Mouse (Mus musculus) kidney, embryonic 14.5 days (tissue): Measurements from ENCODE around the gene Ttll13. TPM values are rescaled to one million over a fixed set of nuclear protein-coding genes. Genes with fewer than 3 reads are reported as not detected.
A peak's percentile ranks its signal among the peaks of the same experiment; 100 is the strongest.

ENCODE experiments used
- ATAC-seq: fragments of 200-750 bp; cut with Nextera tagmentation; 2 replicates; pipeline ENCODE4 v1.8.0; 2017; ENCODE audit warnings: moderate number of reproducible peaks, mild to moderate bottlenecking, moderate TSS enrichment, moderate library complexity; ENCODE audit not compliant: low FRiP score, low TSS enrichment
- H3K27ac ChIP-seq: fragments of 300-500 bp; sonication (generic); 2 replicates; pipeline ENCODE4 v1.5.1; 2014; ENCODE audit warnings: low read depth, mild to moderate bottlenecking, low read length, moderate library complexity, mixed read lengths
- H3K27me3 ChIP-seq: fragments of 300-500 bp; sonication (generic); 2 replicates; pipeline ENCODE4 v1.6.1; 2014; ENCODE audit warnings: mild to moderate bottlenecking, low read length; ENCODE audit not compliant: control insufficient read depth, insufficient read depth
- H3K36me3 ChIP-seq: fragments of 300-500 bp; sonication (generic); 2 replicates; pipeline ENCODE4 v1.6.1; 2014; ENCODE audit warnings: low read length, mixed read lengths; ENCODE audit not compliant: control insufficient read depth, insufficient read depth
- H3K4me1 ChIP-seq: fragments of 300-500 bp; sonication (generic); 2 replicates; pipeline ENCODE4 v1.6.1; 2014; ENCODE audit warnings: low read length, mixed read lengths; ENCODE audit not compliant: control insufficient read depth, insufficient read depth
- H3K4me2 ChIP-seq: fragments of 300-500 bp; sonication (generic); replicated peaks from 2 replicates; pipeline ENCODE4 v1.6.1; 2014; ENCODE audit warnings: low read depth, mild to moderate bottlenecking, low read length
- H3K4me3 ChIP-seq: fragments of 300-500 bp; sonication (generic); 2 replicates; pipeline ENCODE4 v1.5.1; 2014; ENCODE audit warnings: mild to moderate bottlenecking, low read length
- H3K9ac ChIP-seq: fragments of 300-500 bp; sonication (generic); 2 replicates; pipeline ENCODE4 v1.6.1; 2014; ENCODE audit warnings: low read depth, mild to moderate bottlenecking, low read length, moderate library complexity
- H3K9me3 ChIP-seq: fragments of 300-500 bp; sonication (generic); 2 replicates; pipeline ENCODE4 v1.6.1; 2016; ENCODE audit warnings: low read length; ENCODE audit not compliant: control insufficient read depth
- WGBS: fragments of 180-500 bp; shearing (Covaris S2); extraction: QIAGEN DNeasy Blood & Tissue Kit; methylation state at CpG from one replicate; pipeline ENCODE4 v1.1.7; 2014; 5-methylcytosine and 5-hydroxymethylcytosine counted together
- polyA plus RNA-seq: library from polyadenylated mRNA; unstranded; fragments of >200 nt; fragmentation: Nextera tagmentation; extraction: Ambion mirVana; gene quantifications from 2 replicates; pipeline ENCODE4 v1.2.1, GENCODE M21; 2014

Gene Ttll13
- polyA plus RNA-seq, 1 experiment from 2014 or later, result 1.7 TPM

DNA sequence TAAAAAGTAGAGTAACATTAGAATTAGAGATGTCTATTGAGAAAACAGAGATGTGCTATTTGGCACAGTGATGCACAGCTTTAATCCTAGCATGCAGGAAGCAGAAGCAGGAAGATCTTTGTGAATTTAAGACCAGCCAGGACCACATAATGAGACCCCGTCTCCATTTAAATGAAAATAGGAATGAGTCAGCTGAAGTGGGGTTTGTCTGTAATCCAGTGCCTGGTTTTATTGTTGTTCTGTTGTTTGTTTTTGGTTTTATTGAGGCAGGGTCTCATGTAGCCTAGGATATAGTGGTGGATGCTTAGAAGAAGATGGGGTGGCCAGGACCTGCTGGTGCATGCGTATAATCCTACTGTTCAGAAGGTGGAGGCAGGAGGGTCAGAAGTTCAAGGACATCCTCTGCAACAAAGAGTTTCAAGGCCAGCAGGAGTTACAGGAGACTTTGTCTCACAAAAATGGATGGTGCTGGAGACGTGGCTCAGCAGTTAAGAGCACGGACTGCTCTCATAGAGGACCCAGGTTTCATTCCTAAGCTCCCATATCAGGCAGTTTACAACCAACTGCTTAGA lies 24.9 kb upstream of the Ttll13 start:
- Histone ChIP-seq H3K27ac (no peak overlapping the region), H3K36me3 (peaks cover 85% of the 10 kb centered on the region), H3K27me3 (no peaks in the 10 kb centered on the region), H3K4me3 (no peak overlapping the region), H3K9me3 (no peaks in the 10 kb centered on the region), H3K9ac (no peak overlapping the region), H3K4me2 (no peak overlapping the region), H3K4me1 (no peaks in the 10 kb centered on the region)
- WGBS, result 86% methylated on average over 4 of the region's 4 CpGs
- no peak for ATAC-seq

DNA sequence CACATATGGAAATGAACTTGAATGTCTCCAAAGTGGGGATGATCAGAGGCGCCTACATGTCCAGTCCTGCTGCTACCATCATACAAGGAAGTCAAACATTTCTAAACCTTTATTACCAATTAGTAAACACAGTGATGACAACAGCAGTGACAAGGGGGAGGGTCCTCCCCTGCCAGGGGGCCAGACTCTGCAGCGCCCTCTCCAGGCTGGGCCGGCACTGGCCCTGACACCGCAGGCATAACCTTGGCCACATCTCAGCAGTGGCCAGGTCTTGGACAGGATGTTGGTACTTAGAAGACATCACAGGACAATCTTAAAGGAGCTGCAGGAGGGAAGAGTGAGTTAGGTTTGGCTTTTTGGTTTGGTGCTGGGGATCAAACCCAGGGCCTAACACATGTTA lies 19.1 kb upstream of the Ttll13 start:
- Histone ChIP-seq H3K27me3 (no peaks in the 10 kb centered on the region), H3K4me1 (peaks cover 14% of the 10 kb centered on the region; the same call in 1 of the 2 replicates), H3K27ac (no peak overlapping the region), H3K9ac (no peak overlapping the region), H3K4me2 (no peak overlapping the region), H3K4me3 (no peak overlapping the region), H3K36me3 (peaks cover 47% of the 10 kb centered on the region), H3K9me3 (no peaks in the 10 kb centered on the region)
- ATAC-seq, result no peak
- 97% methylated on average over 4 of the region's 4 CpGs for WGBS

DNA sequence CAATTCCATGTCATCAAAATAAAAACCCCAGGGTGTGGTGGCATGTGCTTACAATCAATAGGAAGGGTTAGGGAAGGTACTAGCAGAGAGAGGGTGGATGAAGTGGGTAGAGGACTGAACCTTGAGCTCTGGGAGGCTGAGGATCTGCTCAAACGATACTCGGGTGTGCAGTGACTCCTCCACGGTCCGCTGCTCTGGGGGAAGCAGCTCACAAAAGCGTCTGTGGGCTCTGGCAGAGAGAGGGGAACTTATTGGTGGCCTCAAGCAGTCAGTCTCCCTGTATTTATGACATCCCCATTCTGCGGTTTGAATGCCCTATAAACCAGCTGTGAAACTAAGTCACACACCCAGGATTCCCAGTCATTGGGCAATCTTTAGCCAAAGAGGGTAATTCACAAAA lies 16.0 kb upstream of the Ttll13 start:
- no peak overlapping the region for H3K9ac ChIP-seq

DNA sequence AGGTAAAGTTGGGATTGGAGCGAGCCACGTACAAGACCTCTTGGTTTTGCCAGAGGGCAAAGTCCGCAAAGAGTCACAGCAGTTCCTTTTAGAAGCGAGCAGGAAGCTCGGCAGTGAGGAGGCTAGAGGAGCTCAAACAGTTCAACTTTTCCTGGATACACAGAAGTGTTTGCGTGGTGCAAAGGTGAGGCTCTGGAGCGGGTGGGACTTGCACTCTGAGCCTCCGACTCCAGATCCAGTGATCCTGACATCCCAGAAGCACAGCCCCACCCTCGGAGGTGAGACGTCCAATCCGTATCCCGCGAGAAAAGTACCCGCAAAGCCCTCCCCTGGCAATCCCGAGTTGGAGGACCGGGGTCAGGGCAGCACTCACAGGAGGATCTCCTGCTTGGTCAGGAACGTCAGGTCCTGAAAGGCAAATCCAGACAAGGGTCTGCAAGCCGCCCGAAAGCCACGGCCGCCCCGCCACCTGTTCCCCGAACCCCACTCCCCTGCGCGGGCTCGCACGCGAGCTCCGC lies 14.1 kb upstream of the Ttll13 start:
- peaks cover 15% of the 10 kb centered on the region for H3K36me3 ChIP-seq
- H3K9ac ChIP-seq, result peak overlapping the region; percentile 51

More for the DNA sequence above, 16.0 kb upstream of the Ttll13 start:
- Histone ChIP-seq H3K4me1 (peaks cover 14% of the 10 kb centered on the region; the same call in 1 of the 2 replicates), H3K4me3 (no peak overlapping the region), H3K27ac (no peak overlapping the region), H3K27me3 (no peaks in the 10 kb centered on the region), H3K4me2 (no peak overlapping the region), H3K36me3 (peaks cover 22% of the 10 kb centered on the region), H3K9me3 (no peaks in the 10 kb centered on the region)
- WGBS, result 17% methylated on average over 6 of the region's 6 CpGs
- ATAC-seq, result no peak

DNA sequence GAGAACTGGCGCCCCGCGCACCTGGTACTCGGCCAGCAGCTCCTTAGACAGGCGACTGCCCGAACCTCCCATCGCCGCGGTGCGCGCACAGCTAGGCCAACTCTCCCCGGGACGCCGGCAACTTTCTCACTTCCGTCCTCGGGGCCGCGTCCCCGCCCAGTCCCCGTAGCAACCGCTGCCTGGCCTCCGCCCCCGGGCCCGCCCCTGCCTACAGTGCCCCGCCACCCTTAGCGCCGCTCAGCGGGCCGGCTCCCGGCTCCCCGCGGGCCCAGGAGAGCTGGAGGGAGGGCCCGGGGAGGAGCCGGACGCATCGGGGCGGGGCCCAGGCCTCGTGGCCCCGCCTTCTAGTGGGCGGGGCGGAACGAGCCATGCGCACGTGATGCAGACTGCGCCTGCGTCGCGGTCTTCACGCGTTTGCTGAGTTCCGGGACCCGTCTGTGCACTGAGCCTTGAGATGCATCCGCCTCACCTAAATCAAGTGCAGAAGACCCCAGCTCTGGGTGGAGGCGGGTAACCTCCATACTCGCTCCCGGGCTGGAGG lies 13.6 kb upstream of the Ttll13 start, which contains the start of the genes Cib1 and Gdpgp1:
Gene Cib1, minus strand, starts transcription at position 325 of the 541 bp plus-strand sequence.
Gene Gdpgp1, plus strand, starts transcription at position 377 of the 541 bp plus-strand sequence.
- Histone ChIP-seq H3K9me3 (no peaks in the 10 kb centered on the region), H3K4me3 (peak within 1 kb of the TSS; percentile 55), H3K4me2 (peak within 1 kb of the TSS; percentile 60), H3K27ac (peak within 1 kb of the TSS; percentile 32; the same call in 1 of the 2 replicates), H3K9ac (peak within 1 kb of the TSS; percentile 51), H3K27me3 (no peaks in the 10 kb centered on the region), H3K36me3 (peaks cover 9% of the 10 kb centered on the region; the same call in 1 of the 2 replicates), H3K4me1 (peaks cover 14% of the 10 kb centered on the region; the same call in 1 of the 2 replicates)
- WGBS, result under 1% methylated on average over 47 of the region's 56 CpGs
- ATAC-seq, result peak; percentile 99

More for the DNA sequence above, 14.1 kb upstream of the Ttll13 start:
- peak; percentile 46 for ATAC-seq
- peaks cover 14% of the 10 kb centered on the region; the same call in 1 of the 2 replicates for H3K4me1 ChIP-seq
- H3K27ac ChIP-seq, result peak overlapping the region; percentile 13; the same call in 1 of the 2 replicates
- peak overlapping the region; percentile 55 for H3K4me3 ChIP-seq
- no peaks in the 10 kb centered on the region for H3K9me3 ChIP-seq
- WGBS, result 1% methylated on average over 29 of the region's 29 CpGs
- no peaks in the 10 kb centered on the region for H3K27me3 ChIP-seq
- H3K4me2 ChIP-seq, result peak overlapping the region; percentile 60

DNA sequence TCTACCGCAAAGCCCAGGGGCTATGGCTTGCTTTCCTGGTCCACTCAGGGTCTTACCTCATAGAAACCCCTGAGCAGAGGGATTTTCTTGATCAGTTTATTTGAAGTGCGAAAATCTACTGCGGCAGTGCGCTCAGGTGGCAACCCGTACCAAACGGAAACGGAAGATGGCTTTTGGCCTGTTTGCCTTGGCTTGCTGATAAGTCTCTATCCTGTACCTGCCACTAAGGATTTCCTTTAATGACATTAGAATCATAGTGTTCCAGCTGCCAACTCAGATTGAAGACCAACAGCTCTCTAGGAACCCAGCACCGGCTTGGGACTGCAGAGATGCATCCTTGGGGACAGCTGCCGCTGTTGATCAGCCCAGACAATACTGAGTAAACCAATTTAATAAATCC lies 12.4 kb upstream of the Ttll13 start:
- peaks cover 6% of the 10 kb centered on the region for H3K36me3 ChIP-seq
- peaks cover 14% of the 10 kb centered on the region; the same call in 1 of the 2 replicates for H3K4me1 ChIP-seq
- H3K27me3 ChIP-seq, result no peaks in the 10 kb centered on the region
- H3K9ac ChIP-seq, result no peak overlapping the region
- H3K4me2 ChIP-seq, result peak overlapping the region; percentile 60; the same call in 1 of the 2 replicates
- WGBS, result 73% methylated on average over 9 of the region's 9 CpGs
- peak overlapping the region; percentile 55; the same call in 1 of the 2 replicates for H3K4me3 ChIP-seq
- H3K27ac ChIP-seq, result no peak overlapping the region
- no peaks in the 10 kb centered on the region for H3K9me3 ChIP-seq
- ATAC-seq, result no peak

DNA sequence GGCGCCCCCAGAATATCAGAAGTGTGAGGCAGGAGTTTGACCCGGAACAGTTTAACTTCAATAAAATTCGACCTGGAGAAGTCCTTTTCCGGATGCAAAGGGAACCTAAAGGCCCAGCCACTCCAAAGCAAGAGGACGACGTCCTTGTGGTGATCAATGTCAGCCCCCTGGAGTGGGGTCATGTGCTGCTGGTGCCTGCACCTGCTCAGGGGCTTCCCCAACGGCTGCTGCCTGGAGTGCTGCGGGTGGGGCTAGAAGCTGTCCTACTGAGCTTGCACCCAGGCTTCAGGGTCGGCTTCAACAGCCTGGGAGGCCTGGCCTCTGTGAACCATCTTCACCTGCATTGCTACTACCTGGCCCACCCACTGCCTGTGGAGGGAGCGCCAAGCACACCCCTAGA lies 7.6 kb upstream of the Ttll13 start:
- Histone ChIP-seq H3K27ac (no peak overlapping the region), H3K4me2 (no peak overlapping the region), H3K9me3 (no peaks in the 10 kb centered on the region), H3K9ac (no peak overlapping the region), H3K4me3 (no peak overlapping the region), H3K36me3 (peaks cover 19% of the 10 kb centered on the region), H3K27me3 (no peaks in the 10 kb centered on the region), H3K4me1 (no peaks in the 10 kb centered on the region)
- ATAC-seq, result no peak
- WGBS, result 92% methylated on average over 10 of the region's 10 CpGs

DNA sequence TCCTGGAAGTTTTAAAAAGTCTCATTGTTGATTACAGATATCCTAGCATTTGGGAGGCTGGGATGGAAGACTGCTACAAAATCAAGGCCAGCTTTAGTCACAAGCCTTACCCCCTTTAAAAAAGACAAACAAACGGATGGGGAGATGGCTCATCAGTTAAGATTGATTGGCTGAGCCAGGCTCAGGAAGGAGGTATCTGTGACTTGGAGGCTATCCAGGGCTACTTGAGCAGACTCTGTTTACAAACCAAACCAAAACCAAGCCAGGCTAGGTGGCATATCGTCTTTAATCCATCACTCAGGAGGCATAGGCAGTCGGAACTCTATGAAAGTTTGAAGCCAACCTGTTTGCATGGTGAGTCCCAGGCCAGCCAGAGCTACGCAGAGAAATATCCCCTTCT lies 4.5 kb upstream of the Ttll13 start:
- ATAC-seq, result no peak
- no peaks in the 10 kb centered on the region for H3K27me3 ChIP-seq
- 84% methylated on average over 4 of the region's 4 CpGs for WGBS

DNA sequence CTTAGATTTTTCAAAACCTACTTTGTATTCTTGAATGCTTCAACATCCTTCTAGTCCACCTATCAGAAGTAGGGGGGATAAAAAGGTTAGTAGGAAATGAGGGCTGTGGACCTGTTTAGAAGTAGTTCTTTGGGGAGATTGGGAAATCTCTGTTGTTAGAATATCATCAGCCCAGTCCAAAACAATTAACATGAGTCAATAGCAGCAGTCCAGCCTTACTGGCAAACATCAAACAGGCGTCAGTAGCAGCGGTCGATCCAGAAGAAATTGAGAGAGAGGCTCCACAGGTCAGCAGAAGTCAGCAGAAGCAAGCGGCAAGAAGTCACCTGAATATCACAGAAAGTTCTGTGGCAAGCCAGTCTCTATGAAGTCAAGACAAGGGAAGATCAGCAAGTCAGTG lies 1.3 kb upstream of the Ttll13 start:
- Histone ChIP-seq H3K27me3 (no peaks in the 10 kb centered on the region), H3K4me3 (no peak overlapping the region), H3K36me3 (peaks cover 7% of the 10 kb centered on the region; the same call in 1 of the 2 replicates), H3K4me2 (no peak overlapping the region), H3K4me1 (no peaks in the 10 kb centered on the region), H3K9ac (no peak overlapping the region), H3K9me3 (no peaks in the 10 kb centered on the region; the same call in 1 of the 2 replicates), H3K27ac (no peak overlapping the region)
- WGBS, result 91% methylated on average over 4 of the region's 4 CpGs
- ATAC-seq, result no peak

More for the DNA sequence above, 4.5 kb upstream of the Ttll13 start:
- Histone ChIP-seq H3K4me3 (no peak overlapping the region), H3K27ac (no peak overlapping the region), H3K9ac (no peak overlapping the region), H3K36me3 (peaks cover 19% of the 10 kb centered on the region), H3K4me1 (no peaks in the 10 kb centered on the region), H3K4me2 (no peak overlapping the region), H3K9me3 (no peaks in the 10 kb centered on the region; the same call in 1 of the 2 replicates)
